ENCODE assay signal across 30 mouse cellular contexts in genomic region chr1:163146641-163147040, GRCm38 (mm10).
DNase-seq lines count a peak whose midpoint lies in the region; ATAC-seq lines count a peak whose summit lies in the region.
"Had no signal": no experiment of that assay in that cellular context is flagged by ENCODE, and none has a peak within 500 bp of the region (broad histone marks: within the 10 kb centered on the region; RNA-seq: fewer than 3 reads in every experiment).

No protein-coding gene starts in this region.

- H3K4me2 ChIP-seq in embryonic facial prominence, embryonic 15.5 days (replicated peaks): no peak overlapping the region
- H3K4me2 ChIP-seq: forebrain, embryonic 13.5 days; heart, embryonic 13.5 days; hindbrain, embryonic 14.5 days had no signal

- H3K27me3 ChIP-seq in embryonic facial prominence, embryonic 15.5 days: no peaks in the 10 kb centered on the region
- H3K27me3 ChIP-seq: CH12.LX; forebrain, embryonic 13.5 days; heart, embryonic 13.5 days had no signal

- ATAC-seq in embryonic facial prominence, embryonic 15.5 days (ENCODE audit: insufficient number of reproducible peaks, low FRiP score, low TSS enrichment, low read depth): peak; percentile 68; the same call in 1 of the 2 replicates
- no peak for ATAC-seq in megakaryocyte progenitor cell, adult 5-6 weeks (replicated peaks; ENCODE audit: poor library complexity)
- ATAC-seq in megakaryocyte, adult 5-6 weeks (ENCODE audit: poor library complexity, severe bottlenecking): no peak
- ATAC-seq: forebrain, embryonic 13.5 days; forebrain, embryonic 16.5 days; hindbrain, postnatal 0 days; inflammation-experienced regulatory T-cells, adult 6 months had no signal

- H3K4me3 ChIP-seq in embryonic facial prominence, embryonic 15.5 days (replicated peaks): no peak overlapping the region
- H3K4me3 ChIP-seq: forebrain, embryonic 10.5 days; forebrain, embryonic 13.5 days; heart, adult 2 months; heart, embryonic 10.5 days; heart, embryonic 13.5 days had no signal

- H3K36me3 ChIP-seq in embryonic facial prominence, embryonic 15.5 days: no peaks in the 10 kb centered on the region
- H3K36me3 ChIP-seq: forebrain, embryonic 10.5 days; G1E; heart, embryonic 10.5 days; heart, embryonic 13.5 days had no signal

- WGBS in embryonic facial prominence, embryonic 15.5 days: 32% methylated on average over 1 of the region's 1 CpGs

- peak; percentile 29 for DNase-seq in gastrocnemius, adult 18-20 months (ENCODE audit: low spot score)
- no peak for DNase-seq in gastrocnemius, adult 8-10 months (ENCODE audit: low spot score in 2 of 2)
- peak; percentile 78 for DNase-seq in NIH3T3 (ENCODE audit: low read depth)
- peak; percentile 19 for DNase-seq in skeletal muscle tissue, adult 2 months (ENCODE audit: low read depth, low spot score)
- DNase-seq: adrenal gland, adult 8-10 months; adrenal gland, postnatal 25 days; B cell, adult 2 months; cerebellum, adult 11-12 months; cerebellum, adult 8-10 months; cerebellum, postnatal 10 days; cerebellum, postnatal 36 days; embryo, embryonic 11 days; gastrocnemius, postnatal 10 days; gastrocnemius, postnatal 36 days; heart, adult 2 months; heart, postnatal 14 days; heart, postnatal 4 days had no signal

- H3K9ac ChIP-seq in embryonic facial prominence, embryonic 15.5 days: no peak overlapping the region
- H3K9ac ChIP-seq: forebrain, embryonic 13.5 days; heart, embryonic 13.5 days; hindbrain, embryonic 14.5 days had no signal

- H3K27ac ChIP-seq in embryonic facial prominence, embryonic 15.5 days (replicated peaks): no peak overlapping the region
- H3K27ac ChIP-seq: forebrain, embryonic 10.5 days; forebrain, embryonic 13.5 days; heart, adult 2 months; heart, embryonic 10.5 days; heart, embryonic 13.5 days; hindbrain, embryonic 14.5 days; hindbrain, postnatal 0 days had no signal

- no peaks in the 10 kb centered on the region for H3K4me1 ChIP-seq in embryonic facial prominence, embryonic 15.5 days
- H3K4me1 ChIP-seq: forebrain, embryonic 10.5 days; forebrain, embryonic 13.5 days; heart, embryonic 10.5 days; heart, embryonic 13.5 days had no signal

- no peaks in the 10 kb centered on the region for H3K9me3 ChIP-seq in embryonic facial prominence, embryonic 15.5 days (replicated peaks)
- H3K9me3 ChIP-seq: forebrain, embryonic 10.5 days; forebrain, embryonic 13.5 days; G1E; heart, embryonic 10.5 days; heart, embryonic 13.5 days had no signal

Comparison
In these comparisons a context has a peak if more than half of its experiments do, and no peak if none do; other contexts are left out.
1. DNase-seq: peak in gastrocnemius, adult 18-20 months (single experiment), NIH3T3 (single experiment) and skeletal muscle tissue, adult 2 months (single experiment); none in gastrocnemius, adult 8-10 months (0 of 2).